Mouse (Mus musculus): ENCODE data around the gene Ubac2.
A peak's percentile ranks its signal among the peaks of the same experiment; 100 is the strongest.

The Ubac2 gene

GRCm38 (mm10) chr14:121999455-121999854 is 121.0 kb downstream of the Ubac2 start:
- DNase-seq (ENCODE audit: low read depth in 1 of 2, low spot score in 2 of 2), result no peak

GRCm38 (mm10) chr14:122000346-122001105 is 122.1 kb downstream of the Ubac2 start:
- DNase-seq (ENCODE audit: low read depth in 1 of 2, low spot score in 2 of 2), result no peak

GRCm38 (mm10) chr14:122002224-122002623 is 123.8 kb downstream of the Ubac2 start:
- DNase-seq (ENCODE audit: low read depth in 1 of 2, low spot score in 2 of 2), result no peak

DNA sequence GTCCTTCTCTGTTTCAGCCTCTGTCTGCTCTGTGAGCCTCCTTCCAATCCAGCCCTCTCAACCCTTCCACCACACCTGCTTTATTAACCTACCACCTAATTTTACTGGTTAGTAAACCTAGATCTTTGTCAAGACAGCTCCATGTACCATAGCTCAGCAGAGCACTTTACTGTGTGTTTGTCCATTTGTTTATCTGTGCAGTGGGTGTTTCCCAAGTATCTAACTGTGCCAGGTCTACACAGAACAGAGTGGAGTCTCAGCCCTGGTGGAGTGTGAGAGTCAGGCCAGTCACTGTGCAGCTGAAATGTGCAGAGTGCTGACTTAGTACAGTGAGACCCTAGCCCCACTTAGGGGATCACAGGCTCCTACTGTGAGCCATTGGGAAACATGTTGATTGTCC is 125.4 kb downstream of the Ubac2 start:
- no peak for DNase-seq (ENCODE audit: low read depth in 1 of 2, low spot score in 2 of 2)

- no peak for DNase-seq (ENCODE audit: low read depth in 1 of 2, low spot score in 2 of 2)
These were observed 129.8 kb downstream of the Ubac2 start for GRCm38 (mm10) chr14:122008261-122008660.

- peak; percentile 51 to 65 for DNase-seq (ENCODE audit: low read depth in 1 of 2, low spot score in 2 of 2)
These were observed 131.1 kb downstream of the Ubac2 start for GRCm38 (mm10) chr14:122009502-122009901.

DNA sequence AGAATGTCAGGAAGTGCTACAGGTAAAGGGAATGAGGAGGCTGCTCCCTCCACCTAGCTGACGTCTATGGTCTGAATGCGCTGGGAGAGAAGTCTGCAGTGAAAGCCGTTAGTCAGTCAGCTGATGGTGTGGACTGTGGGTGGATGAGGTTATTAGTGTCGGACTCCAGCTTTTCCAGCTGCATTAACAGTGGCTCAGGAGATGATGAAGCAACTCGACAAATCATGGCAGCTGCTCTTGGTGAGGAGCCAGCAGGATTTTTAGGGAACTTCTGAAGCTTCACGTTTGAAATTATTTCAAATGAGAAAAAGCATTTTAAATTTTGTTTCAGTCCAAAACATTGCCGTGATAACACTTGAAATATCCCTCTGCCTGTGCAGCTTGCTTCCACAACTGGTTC is 131.9 kb downstream of the Ubac2 start:
- DNase-seq (ENCODE audit: low read depth in 1 of 2, low spot score in 2 of 2), result no peak

DNA sequence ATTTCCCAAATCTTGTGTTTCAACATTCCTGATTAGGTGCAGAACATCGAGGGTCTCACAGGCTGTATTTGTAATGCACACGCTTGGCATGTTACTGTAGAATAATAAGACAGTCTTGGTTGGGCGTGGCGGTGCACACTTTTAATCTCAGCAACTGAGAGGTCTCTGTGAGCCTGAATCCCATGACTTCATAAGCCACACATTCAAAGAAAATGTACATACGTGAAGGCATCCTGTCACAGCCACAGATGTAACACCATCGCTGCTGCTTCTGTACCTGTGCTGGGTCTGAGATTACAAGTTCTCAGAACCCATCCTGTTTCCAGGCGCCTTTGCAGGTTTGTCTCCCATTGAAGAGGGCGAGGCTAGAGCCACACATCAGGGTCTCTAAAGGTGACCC is 133.3 kb downstream of the Ubac2 start:
- no peak for DNase-seq (ENCODE audit: low read depth in 1 of 2, low spot score in 2 of 2)

- DNase-seq (ENCODE audit: low read depth in 1 of 2, low spot score in 2 of 2), result no peak
These were observed 133.8 kb downstream of the Ubac2 start for GRCm38 (mm10) chr14:122012193-122012592.

GRCm38 (mm10) chr14:122012814-122013213 is 134.4 kb downstream of the Ubac2 start:
- DNase-seq (ENCODE audit: low read depth in 1 of 2, low spot score in 2 of 2), result no peak

DNA sequence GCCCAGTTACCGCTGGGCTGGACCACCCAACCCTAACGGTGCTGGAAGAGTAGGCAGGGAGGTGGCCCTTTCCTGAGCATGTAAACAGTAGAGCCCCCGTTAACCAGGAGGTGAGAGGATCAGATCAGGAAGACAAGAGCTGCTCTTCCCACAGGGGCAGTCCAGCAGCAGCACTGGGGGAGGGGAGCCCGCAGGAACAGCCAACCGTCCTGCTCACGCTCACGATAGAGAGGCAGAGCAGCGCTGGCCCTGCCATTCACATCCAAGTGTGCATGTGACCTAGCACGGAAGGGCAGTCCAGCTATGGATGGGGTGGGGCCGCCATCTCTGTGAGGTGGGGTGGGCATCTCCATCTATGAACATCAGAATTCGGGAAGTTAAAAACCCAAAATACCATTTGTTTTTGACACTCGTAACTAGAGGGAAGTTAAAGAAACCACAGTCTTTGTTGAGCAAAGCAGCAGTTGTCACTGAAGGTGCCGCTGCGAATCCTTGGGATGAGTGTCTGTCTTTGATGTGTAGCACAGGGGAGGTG is 135.1 kb downstream of the Ubac2 start:
- peak; percentile 79 to 81 for DNase-seq (ENCODE audit: low read depth in 1 of 2, low spot score in 2 of 2)

DNA sequence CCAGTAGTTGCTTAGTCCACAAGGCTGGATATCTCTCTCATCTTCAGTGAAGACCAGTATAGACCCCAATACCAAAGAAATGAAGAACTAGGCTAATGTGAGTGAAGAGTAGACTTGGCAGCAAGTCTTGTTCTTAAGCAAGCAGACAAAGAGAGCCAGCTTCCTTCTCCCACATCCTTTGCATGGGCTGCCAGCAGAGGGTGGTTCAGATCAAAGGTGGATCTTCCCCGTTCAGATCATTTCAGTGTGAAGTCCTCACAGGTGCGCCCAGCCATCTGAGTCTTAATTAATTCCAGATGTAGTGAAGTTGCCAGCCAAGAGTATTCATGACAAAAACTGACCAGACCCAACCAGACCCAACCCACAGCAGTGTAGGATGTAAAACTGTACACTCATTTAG is 139.5 kb downstream of the Ubac2 start:
- DNase-seq (ENCODE audit: low read depth in 1 of 2, low spot score in 2 of 2), result no peak

GRCm38 (mm10) chr14:122019389-122019788 is 141.0 kb downstream of the Ubac2 start:
- DNase-seq (ENCODE audit: low read depth in 1 of 2, low spot score in 2 of 2), result no peak

- DNase-seq (ENCODE audit: low read depth in 1 of 2, low spot score in 2 of 2), result no peak
These were observed 142.1 kb downstream of the Ubac2 start for GRCm38 (mm10) chr14:122020567-122020966.

DNA sequence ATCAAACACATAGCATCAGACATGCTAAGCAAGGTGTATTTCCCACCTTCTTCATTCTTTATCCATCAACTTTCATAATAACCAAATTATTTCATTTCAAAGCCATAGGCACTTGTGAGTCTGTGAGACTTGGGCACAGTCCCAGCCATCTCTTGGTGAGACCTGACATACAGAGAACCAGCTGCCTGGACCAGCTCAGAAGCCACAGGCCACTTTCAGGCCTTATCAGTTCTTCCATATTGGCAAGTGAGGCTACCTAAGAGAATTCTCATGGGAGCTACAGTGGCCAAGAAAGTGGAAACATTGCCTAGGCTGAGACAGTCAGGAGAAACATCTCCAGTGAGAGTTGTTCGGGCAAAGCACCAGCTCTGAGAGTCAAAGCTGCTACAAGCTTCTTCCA is 144.6 kb downstream of the Ubac2 start:
- no peak for DNase-seq (ENCODE audit: low read depth in 1 of 2, low spot score in 2 of 2)

DNA sequence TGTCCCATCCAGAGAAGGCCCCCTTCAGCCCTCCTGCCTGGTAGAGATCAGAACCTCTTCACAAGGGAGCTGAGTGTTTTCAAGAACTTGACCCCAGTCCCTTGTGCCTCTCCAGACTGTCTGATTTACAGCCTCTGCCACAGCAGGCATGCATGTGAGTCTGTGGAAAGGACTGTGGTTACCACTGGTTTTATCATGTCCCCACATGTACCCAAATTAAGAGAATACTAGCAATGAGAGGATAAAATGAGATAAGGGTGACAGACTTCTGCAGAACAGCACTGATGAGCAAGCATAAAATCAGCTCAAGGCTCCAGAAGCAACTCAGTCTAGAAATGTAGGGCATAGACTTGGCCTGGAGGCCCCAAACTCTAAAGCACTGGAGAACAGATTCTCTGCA is 145.5 kb downstream of the Ubac2 start:
- no peak for DNase-seq (ENCODE audit: low read depth in 1 of 2, low spot score in 2 of 2)

- peak; percentile 52 to 56 for DNase-seq (ENCODE audit: low read depth in 1 of 2, low spot score in 2 of 2)
These were observed 150.7 kb downstream of the Ubac2 start for GRCm38 (mm10) chr14:122028926-122029745.

DNA sequence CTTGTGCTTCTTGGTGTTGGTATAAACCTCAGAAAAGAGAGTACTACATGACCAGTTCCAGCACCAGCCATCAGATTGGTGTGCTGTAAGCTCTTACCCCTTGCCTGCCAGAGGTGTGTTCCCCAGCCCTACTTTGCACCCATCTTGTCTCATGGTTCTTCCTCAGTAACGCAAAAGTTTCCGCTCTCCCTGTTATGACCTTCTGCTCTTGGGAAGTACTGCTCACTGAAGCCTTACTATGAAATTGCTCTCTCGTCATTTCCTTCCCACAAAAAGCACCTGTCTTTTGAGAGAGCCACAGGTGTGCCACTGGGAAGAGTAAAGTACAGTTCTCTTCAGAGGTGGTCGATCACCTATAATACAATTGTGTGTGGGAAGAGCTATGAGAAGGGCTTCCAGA is 151.4 kb downstream of the Ubac2 start:
- no peak for DNase-seq (ENCODE audit: low read depth in 1 of 2, low spot score in 2 of 2)

- DNase-seq (ENCODE audit: low read depth in 1 of 2, low spot score in 2 of 2), result no peak
These were observed 153.6 kb downstream of the Ubac2 start for GRCm38 (mm10) chr14:122032045-122032444.

DNA sequence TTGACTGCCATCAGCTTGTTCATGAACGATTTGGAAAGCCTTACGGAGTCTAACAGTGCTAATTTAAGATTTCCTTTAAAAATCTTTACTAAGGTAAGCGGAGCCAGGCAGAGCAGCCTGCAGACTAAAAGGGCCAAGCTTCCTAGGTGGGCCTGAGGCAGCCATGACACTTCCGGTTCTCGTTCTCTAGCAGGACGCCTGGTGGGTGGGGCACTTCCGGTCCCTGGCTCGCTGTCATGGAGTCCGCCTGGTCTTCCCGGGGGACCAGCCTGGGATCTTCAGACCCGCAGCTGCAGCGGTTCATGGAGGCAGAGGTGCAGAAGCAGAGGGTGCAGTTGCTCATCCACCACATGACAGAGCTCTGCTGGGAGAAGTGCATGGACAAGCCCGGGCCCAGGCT is 156.0 kb downstream of the Ubac2 start, which contains the start of gene Timm8a2:
TSS of gene Timm8a2 (plus strand) at position 224 of the 400 bp plus-strand sequence.
- DNase-seq (ENCODE audit: low read depth in 1 of 2, low spot score in 2 of 2), result no peak

DNA sequence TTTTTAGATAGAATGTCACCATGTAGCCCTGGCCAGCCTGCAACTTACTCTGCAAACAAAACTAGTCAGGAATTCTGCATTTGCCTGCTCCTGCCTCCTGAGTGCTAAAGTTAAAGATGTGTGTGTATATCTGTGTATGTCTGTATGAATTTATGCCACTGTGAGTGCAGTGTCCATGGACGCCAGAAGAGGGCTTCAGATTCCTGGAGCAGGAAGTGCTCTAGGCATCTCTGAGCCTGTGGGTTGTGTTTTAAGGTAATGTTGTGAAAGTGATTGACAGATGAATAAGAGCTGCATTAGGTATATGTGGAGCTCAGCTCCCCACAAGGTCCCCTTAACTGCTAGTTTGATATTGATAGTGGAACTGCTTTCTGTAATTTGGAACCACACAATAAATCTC is 156.8 kb downstream of the Ubac2 start:
- DNase-seq (ENCODE audit: low read depth in 1 of 2, low spot score in 2 of 2), result no peak

DNA sequence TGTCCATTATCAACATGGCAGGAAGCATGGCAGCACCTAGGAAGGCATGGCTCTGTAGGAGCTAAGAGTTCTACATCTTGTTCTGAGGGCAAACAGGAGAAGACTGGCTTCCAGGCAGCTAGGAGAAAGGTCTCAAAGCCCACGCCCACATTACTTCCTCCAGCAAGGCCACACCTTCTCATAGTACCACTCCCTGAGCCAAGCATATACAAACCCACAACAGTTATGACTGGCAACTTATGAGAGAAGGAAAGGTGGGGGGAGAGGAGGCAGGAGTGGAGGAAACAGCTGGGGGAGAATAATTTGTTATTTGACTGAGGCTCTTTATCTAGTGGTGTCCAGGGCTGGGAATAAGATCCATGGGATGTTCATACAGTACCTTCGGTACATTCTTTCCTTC is 157.4 kb downstream of the Ubac2 start:
- no peak for DNase-seq (ENCODE audit: low read depth in 1 of 2, low spot score in 2 of 2)

Data from monocyte, adult 2 months (primary cell).